Mouse (Mus musculus) myocyte (in vitro differentiated cells): ENCODE results near the gene Celf5.

Source experiments
- E2F4 ChIP-seq: IDR thresholded peaks from one replicate; pipeline ENCODE4 v1.6.1; 2011; ENCODE audit warnings: mild to moderate bottlenecking, control low read depth, moderate library complexity; ENCODE audit not compliant: insufficient read depth
- MAX ChIP-seq: IDR thresholded peaks from one replicate; pipeline ENCODE4 v1.6.1; 2011; ENCODE audit warnings: low read depth, mild to moderate bottlenecking, control low read depth
- MYOD1 ChIP-seq, 3 experiments: IDR thresholded peaks; one replicate each; pipeline ENCODE4 v1.6.1; 2011; ENCODE audit warnings: control low read depth in 2 of 3, low read depth in 2 of 3, mild to moderate bottlenecking in 2 of 3, moderate library complexity in 1 of 3; ENCODE audit not compliant: insufficient read length in 2 of 3, control insufficient read depth in 1 of 3
- MYOG ChIP-seq, 3 experiments: IDR thresholded peaks; one replicate each; pipeline ENCODE4 v1.6.1; 2011; ENCODE audit warnings: control low read depth in 2 of 3, low read depth in 2 of 3, mild to moderate bottlenecking in 2 of 3; ENCODE audit not compliant: insufficient read length in 2 of 3, control insufficient read depth in 1 of 3, insufficient read depth in 1 of 3
- POLR2A ChIP-seq: IDR thresholded peaks from one replicate; pipeline ENCODE4 v1.6.1; 2011; ENCODE audit warnings: low read depth, mild to moderate bottlenecking, control low read depth, moderate library complexity; ENCODE audit not compliant: insufficient read length

DNA sequence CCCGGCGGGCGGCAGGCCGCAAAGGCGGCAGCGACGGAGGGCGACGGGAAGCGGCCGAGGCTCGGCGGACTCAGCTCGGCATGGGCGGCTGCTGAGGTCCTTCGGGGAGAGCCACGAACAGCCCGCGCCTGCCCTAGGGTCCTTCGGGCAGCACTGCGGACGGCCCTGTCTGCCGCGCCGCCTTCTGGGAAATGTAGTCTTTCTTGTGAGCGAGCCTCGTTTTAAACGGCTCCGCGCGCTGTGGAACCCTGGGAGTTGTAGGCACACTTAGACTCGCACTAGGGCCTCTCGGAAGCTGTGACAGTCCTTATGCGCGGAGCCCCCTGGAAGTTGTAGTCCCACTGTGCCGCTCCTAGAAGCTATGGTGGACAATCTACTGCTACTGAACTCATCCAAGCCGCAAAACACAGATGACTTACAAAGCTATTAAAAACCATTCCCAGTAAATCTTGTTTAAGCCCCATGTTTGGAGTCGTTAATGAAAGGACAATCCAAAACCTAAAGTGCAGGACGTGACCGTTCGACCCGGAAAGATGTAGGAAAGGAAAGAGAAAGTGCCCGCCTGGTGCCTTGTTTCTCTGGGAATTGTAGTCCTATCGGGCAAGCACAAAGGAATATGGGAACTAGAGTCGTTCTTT, 13.9 kb upstream of the Celf5 start, which contains the start of gene Ncln:
- peak in 1 of 3 experiments; percentile 43 for TF ChIP-seq MYOG (IDR thresholded peaks at IDR 0.05; ENCODE audit: control insufficient read depth in 1 of 3, insufficient read depth in 1 of 3, insufficient read length in 2 of 3, low read depth in 2 of 3)
- TF ChIP-seq POLR2A: peak; percentile 98
- peak; percentile 84 for TF ChIP-seq E2F4
- TF ChIP-seq MYOD1 (IDR thresholded peaks at IDR 0.05; ENCODE audit: control insufficient read depth in 1 of 3, insufficient read length in 2 of 3, low read depth in 2 of 3): peak in 1 of 3 experiments; percentile 4
- peak; percentile 93 for TF ChIP-seq MAX
